Mouse (Mus musculus) hematopoietic stem cell, adult 5-6 weeks (primary cell): Measurements from ENCODE around the gene Bbs4. TPM values are rescaled to one million over a fixed set of nuclear protein-coding genes. Genes with fewer than 3 reads are reported as not detected.

Experiments used
- ATAC-seq, 2 experiments: fragments of 125-278 bp in 1 of 2; replicated peaks in 1 of 2; 2 replicates each; pipeline ENCODE4 v1.8.0; 2016 to 2017; ENCODE audit warnings: inconsistent platforms in 2 of 2, mild to moderate bottlenecking in 2 of 2, moderate number of reproducible peaks in 2 of 2, low read depth in 1 of 2, moderate TSS enrichment in 1 of 2; ENCODE audit not compliant: low FRiP score in 2 of 2, poor library complexity in 2 of 2, severe bottlenecking in 2 of 2, insufficient read depth in 1 of 2, low TSS enrichment in 1 of 2
- total RNA-seq: library from RNA; stranded (forward); fragments of 172-1452, 232-1000 nt; gene quantifications from 2 replicates; pipeline ENCODE4 v1.2.3, GENCODE M21; 2017

The Bbs4 gene
- total RNA-seq, 1 experiment from 2014 or later, result 22.8 TPM

DNA sequence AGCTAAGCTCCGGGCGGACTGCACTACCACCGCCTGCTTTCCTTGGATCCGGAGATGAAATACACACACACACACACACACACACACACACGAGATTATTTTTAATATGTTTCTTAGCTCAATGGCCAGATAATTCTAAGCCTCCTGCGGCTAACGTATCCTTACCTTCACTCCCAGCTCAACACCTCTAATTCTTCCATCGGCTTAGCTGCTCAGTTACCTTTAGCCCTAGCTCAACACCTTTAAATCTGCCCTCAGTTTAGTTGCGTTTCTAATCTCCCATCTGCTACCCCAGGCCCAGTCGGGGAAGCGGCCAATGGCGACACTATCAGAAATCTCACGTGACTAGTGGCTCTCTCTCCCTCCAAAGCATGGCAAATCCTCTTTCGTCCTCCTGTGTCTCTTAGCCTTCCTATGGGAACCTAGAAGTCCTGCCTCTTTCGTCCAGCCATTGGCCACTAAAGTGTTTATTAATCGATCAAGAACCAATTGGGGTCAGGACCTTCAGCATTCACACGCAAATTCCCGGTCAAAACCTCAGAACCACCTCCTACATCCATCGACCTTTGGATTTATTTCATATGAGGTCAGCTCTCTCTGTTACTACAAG lies 78.4 kb downstream of the Bbs4 start:
- ATAC-seq, result no peak

- no peak for ATAC-seq
These were observed 80.1 kb downstream of the Bbs4 start for GRCm38 (mm10) chr9:59273199-59273598.

Other genes with a start within 250 kb of the Bbs4 start
- 61.0 and 95.3 TPM in 2 replicates for gene Adpgk, start 62.0 kb downstream of the Bbs4 start, total RNA-seq
- 98.4 and 161 TPM in 2 replicates for gene Arih1, start 133.1 kb upstream of the Bbs4 start, total RNA-seq
- gene Hexa, start 186.0 kb upstream of the Bbs4 start, total RNA-seq, result 62.5 and 69.7 TPM in 2 replicates
- gene Tmem202, start 186.3 kb upstream of the Bbs4 start, total RNA-seq, result not detected in 2 replicates
- gene Celf6, start 224.4 kb upstream of the Bbs4 start, total RNA-seq, result not detected in 2 replicates